Mouse (Mus musculus) testis, adult 2 months (tissue): ENCODE measurements around the gene Eya4.

Experiments used
- CTCF ChIP-seq: fragments of 200-500 bp; IDR thresholded peaks from 2 replicates; pipeline ENCODE4 v1.5.1; 2012; ENCODE audit warnings: low read depth, mild to moderate bottlenecking, inconsistent platforms, low read length, moderate library complexity; ENCODE audit not compliant: control insufficient read depth, insufficient read depth, insufficient replicate concordance
- POLR2A ChIP-seq: fragments of 200-500 bp; IDR thresholded peaks from 2 replicates; pipeline ENCODE4 v1.6.1; 2012; ENCODE audit warnings: low read depth, mild to moderate bottlenecking, inconsistent platforms, low read length, moderate library complexity; ENCODE audit not compliant: control insufficient read depth

DNA sequence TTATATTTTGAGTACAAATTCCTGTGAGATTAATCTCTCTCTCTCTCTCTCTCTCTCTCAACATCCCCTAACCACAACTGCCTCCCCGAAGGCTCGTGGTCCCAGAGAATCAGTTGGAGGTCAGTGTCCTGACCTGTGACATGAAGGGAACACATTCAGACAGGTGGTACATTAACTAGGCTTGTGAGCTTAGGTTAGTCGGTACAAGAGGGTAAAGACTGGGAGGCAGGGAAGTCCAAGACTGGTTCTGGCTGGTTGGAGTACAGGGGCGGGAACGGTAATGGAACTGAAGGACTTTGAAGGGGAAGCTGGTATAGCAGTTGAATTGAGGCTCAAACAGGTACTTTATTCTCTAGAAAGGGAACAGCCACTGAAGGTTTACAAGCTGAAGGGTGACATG, 287.9 kb downstream of the Eya4 start:
- TF ChIP-seq CTCF: no peak
- no peak for TF ChIP-seq POLR2A
